Mouse (Mus musculus) neural tube, embryonic 11.5 days (tissue): ENCODE data around the gene Clspn. TPM values are rescaled to one million over a fixed set of nuclear protein-coding genes. Genes with fewer than 3 reads are reported as not detected.

Experiments
- ATAC-seq: fragments of 200-750 bp; cut with Nextera tagmentation; 2 replicates; pipeline ENCODE4 v1.8.0; 2017; ENCODE audit warnings: moderate number of reproducible peaks, mild to moderate bottlenecking, moderate TSS enrichment, moderate library complexity; ENCODE audit not compliant: insufficient read depth, low FRiP score, low TSS enrichment
- DNase-seq: peaks from one replicate; pipeline ENCODE4 v3.0.0-alpha.2; 2015; ENCODE audit warnings: low spot score
- H3K27ac ChIP-seq: fragments of 300-500 bp; sonication (generic); 2 replicates; pipeline ENCODE4 v1.5.1; 2014; ENCODE audit warnings: low read depth, mild to moderate bottlenecking, low read length
- H3K27me3 ChIP-seq: fragments of 300-500 bp; sonication (generic); 2 replicates; pipeline ENCODE4 v1.6.1; 2014; ENCODE audit warnings: mild to moderate bottlenecking, low read length, mixed read lengths; ENCODE audit not compliant: control insufficient read depth, insufficient read depth
- H3K36me3 ChIP-seq: fragments of 300-500 bp; sonication (generic); 2 replicates; pipeline ENCODE4 v1.6.1; 2014; ENCODE audit warnings: mild to moderate bottlenecking, low read length, moderate library complexity, mixed read lengths; ENCODE audit not compliant: control insufficient read depth, insufficient read depth
- H3K4me1 ChIP-seq: fragments of 300-500 bp; sonication (generic); 2 replicates; pipeline ENCODE4 v1.6.1; 2014; ENCODE audit warnings: low read length, mixed read lengths; ENCODE audit not compliant: control insufficient read depth, insufficient read depth
- H3K4me2 ChIP-seq: fragments of 300-500 bp; sonication (generic); 2 replicates; pipeline ENCODE4 v1.6.1; 2014; ENCODE audit warnings: low read depth, mild to moderate bottlenecking, moderate library complexity
- H3K4me3 ChIP-seq: fragments of 300-500 bp; sonication (generic); 2 replicates; pipeline ENCODE4 v1.5.1; 2014; ENCODE audit warnings: low read depth, low read length
- H3K9ac ChIP-seq: fragments of 300-500 bp; sonication (generic); 2 replicates; pipeline ENCODE4 v1.6.1; 2014; ENCODE audit warnings: mild to moderate bottlenecking, low read length
- H3K9me3 ChIP-seq: fragments of 300-500 bp; sonication (generic); 2 replicates; pipeline ENCODE4 v1.6.1; 2016; ENCODE audit warnings: low read length; ENCODE audit not compliant: control insufficient read depth
- WGBS: fragments of 180-500 bp; shearing (Covaris S2); extraction: QIAGEN DNeasy Blood & Tissue Kit; methylation state at CpG from one replicate; pipeline ENCODE4 v1.1.7; 2014; 5-methylcytosine and 5-hydroxymethylcytosine counted together
- polyA plus RNA-seq: library from polyadenylated mRNA; unstranded; fragments of >200 nt; fragmentation: Nextera tagmentation; extraction: Ambion mirVana; gene quantifications from 2 replicates; pipeline ENCODE4 v1.2.1, GENCODE M21; 2014

Gene Clspn
- polyA plus RNA-seq, 1 experiment from 2014 or later: 37.9 TPM

DNA sequence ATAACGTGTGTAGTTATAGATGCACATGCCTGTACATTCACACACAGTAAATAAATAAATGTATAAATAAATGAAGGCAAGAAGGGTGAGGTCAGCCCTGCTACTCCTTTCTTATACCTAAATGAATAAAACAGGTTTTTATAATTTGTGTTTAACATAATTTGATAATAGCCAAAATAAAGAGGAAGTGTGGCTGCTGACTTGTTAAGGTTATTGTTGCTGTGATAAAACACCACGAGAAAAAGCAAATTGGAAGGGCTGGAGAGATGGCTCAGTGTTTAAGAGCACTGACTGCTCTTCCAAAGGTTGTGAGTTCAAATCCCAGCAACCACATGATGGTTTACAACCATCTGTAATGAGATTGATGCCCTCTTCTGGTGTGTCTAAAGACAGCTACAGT lies 22.3 kb downstream of the Clspn start:
- Histone ChIP-seq H3K4me1 (no peaks in the 10 kb centered on the region), H3K4me2 (no peak overlapping the region), H3K36me3 (peaks cover 33% of the 10 kb centered on the region), H3K27ac (no peak overlapping the region), H3K27me3 (no peaks in the 10 kb centered on the region), H3K9ac (no peak overlapping the region), H3K9me3 (no peaks in the 10 kb centered on the region), H3K4me3 (no peak overlapping the region)
- 83% methylated on average over 2 of the region's 2 CpGs for WGBS
- no peak for ATAC-seq
- no peak for DNase-seq

GRCm38 (mm10) chr4:126585739-126586138 lies 29.0 kb downstream of the Clspn start:
- Histone ChIP-seq H3K4me1 (no peaks in the 10 kb centered on the region), H3K4me3 (no peak overlapping the region), H3K27me3 (no peaks in the 10 kb centered on the region), H3K9me3 (no peaks in the 10 kb centered on the region), H3K4me2 (no peak overlapping the region), H3K9ac (no peak overlapping the region), H3K36me3 (peaks cover 24% of the 10 kb centered on the region), H3K27ac (no peak overlapping the region)
- no peak for DNase-seq
- ATAC-seq: no peak
- WGBS: 96% methylated on average over 13 of the region's 13 CpGs

DNA sequence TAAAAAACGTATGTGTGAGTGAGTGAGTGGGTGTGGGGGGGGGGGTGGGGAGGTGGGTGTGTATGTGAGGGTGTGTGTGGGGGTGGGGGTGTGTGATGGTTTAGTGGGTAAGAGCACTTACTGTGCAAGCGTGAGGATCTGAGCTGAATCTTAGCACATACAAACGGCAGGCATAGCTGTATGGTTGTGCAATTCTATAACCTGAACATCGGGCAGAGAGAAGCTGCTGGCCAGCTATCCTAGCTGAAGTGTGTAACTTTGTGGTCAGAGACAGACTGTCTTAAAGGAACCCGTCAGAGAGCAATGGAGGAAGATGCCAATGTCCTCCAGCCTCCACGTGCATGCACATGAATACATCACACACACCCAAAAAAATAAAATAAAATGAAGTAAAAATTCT lies 35.3 kb downstream of the Clspn start:
- ATAC-seq: no peak
- 92% methylated on average over 6 of the region's 6 CpGs for WGBS
- H3K4me2 ChIP-seq: no peak overlapping the region
- no peak overlapping the region for H3K4me3 ChIP-seq
- H3K9ac ChIP-seq: no peak overlapping the region
- no peaks in the 10 kb centered on the region for H3K4me1 ChIP-seq
- peaks cover 7% of the 10 kb centered on the region for H3K36me3 ChIP-seq
- no peaks in the 10 kb centered on the region for H3K9me3 ChIP-seq
- H3K27ac ChIP-seq: no peak overlapping the region
- DNase-seq: no peak
- no peaks in the 10 kb centered on the region for H3K27me3 ChIP-seq

GRCm38 (mm10) chr4:126599971-126600754 lies 43.4 kb downstream of the Clspn start:
- Histone ChIP-seq H3K4me1 (peaks cover 7% of the 10 kb centered on the region), H3K27me3 (0 out of 2 replicates have a peak, but pooled peaks cover 2% of the 10 kb centered on the region), H3K9me3 (no peaks in the 10 kb centered on the region), H3K36me3 (no peaks in the 10 kb centered on the region), H3K9ac (no peak overlapping the region), H3K4me3 (no peak overlapping the region), H3K27ac (no peak overlapping the region), H3K4me2 (no peak overlapping the region)
- ATAC-seq: no peak
- peak; percentile 80 for DNase-seq
- 33% methylated on average over 8 of the region's 8 CpGs for WGBS

DNA sequence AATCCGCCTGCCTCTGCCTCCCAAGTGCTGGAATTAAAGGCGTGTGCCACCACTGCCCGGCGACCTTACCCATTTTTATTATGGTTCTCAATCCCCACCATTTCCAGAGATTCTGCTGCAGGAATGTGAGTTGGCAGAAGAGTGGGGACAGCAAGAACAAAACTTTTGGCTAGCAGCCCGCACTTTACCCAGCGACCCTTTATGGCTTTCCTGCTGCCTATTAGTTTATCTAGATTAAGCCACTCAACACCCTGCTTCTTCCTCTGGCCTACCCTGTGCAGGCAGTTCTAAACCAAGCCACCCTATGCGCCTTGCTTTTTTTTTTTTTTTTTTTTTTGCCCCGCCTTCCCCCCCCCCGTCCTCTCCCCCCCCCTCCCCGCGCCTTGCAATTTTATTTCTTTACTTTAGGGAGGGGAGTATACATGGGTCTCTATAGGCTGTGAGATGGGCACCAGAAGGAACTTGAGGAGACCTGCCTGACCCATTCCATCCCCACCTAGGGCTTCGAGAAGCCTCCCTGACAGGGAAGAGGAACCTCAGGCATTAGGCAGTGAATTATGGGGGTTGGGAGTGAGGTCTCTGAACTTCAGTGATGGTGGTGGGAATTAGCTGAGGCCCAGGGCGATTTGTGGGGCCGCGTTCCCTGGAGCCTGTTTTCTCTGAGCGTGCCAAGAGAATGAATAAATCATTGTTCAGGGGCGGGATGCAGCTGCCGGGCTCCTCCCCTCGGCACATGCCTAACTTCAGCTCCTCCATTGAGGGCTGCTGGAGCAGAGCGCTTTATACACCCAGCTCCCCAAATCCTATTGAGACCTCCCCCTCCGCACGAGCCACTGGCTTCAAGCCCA lies 45.1 kb downstream of the Clspn start:
- DNase-seq: peak; percentile 78
- ATAC-seq: peak; percentile 80
- 30% methylated on average over 20 of the region's 22 CpGs for WGBS
- Histone ChIP-seq H3K4me2 (peak overlapping the region; percentile 30), H3K4me3 (no peak overlapping the region), H3K9me3 (no peaks in the 10 kb centered on the region), H3K9ac (no peak overlapping the region), H3K36me3 (no peaks in the 10 kb centered on the region), H3K4me1 (peaks cover 7% of the 10 kb centered on the region), H3K27ac (no peak overlapping the region), H3K27me3 (0 out of 2 replicates have a peak, but pooled peaks cover 2% of the 10 kb centered on the region)

DNA sequence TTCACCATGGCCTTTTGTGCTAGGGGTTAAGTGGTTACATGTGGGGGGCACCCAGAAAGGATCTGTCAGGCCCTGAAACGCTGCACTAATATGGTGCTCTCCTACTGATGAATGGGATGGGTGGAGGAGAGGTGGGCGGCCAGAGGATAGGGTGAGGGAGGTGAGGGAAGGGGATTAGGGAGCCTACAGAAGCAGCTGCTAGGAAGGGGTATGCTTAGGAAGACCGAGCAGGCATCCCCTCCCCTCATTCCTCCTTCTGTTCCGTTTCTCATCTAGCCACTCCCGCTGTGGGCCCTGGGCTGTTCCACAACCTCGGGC lies 45.7 kb downstream of the Clspn start:
- Histone ChIP-seq H3K36me3 (no peaks in the 10 kb centered on the region), H3K27ac (no peak overlapping the region), H3K9ac (no peak overlapping the region), H3K4me1 (peaks cover 7% of the 10 kb centered on the region), H3K4me2 (peak overlapping the region; percentile 30), H3K4me3 (no peak overlapping the region), H3K9me3 (no peaks in the 10 kb centered on the region), H3K27me3 (0 out of 2 replicates have a peak, but pooled peaks cover 2% of the 10 kb centered on the region)
- DNase-seq (no peak), ATAC-seq (peak; percentile 35; the same call in 1 of the 2 replicates)
- WGBS: 9% methylated on average over 6 of the region's 6 CpGs

- 0 out of 2 replicates have a peak, but pooled peaks cover 2% of the 10 kb centered on the region for H3K27me3 ChIP-seq
- H3K9ac ChIP-seq: no peak overlapping the region
- WGBS: 84% methylated on average over 2 of the region's 2 CpGs
- ATAC-seq (no peak), DNase-seq (no peak)
- no peak overlapping the region for H3K4me3 ChIP-seq
- no peak overlapping the region for H3K4me2 ChIP-seq
- no peak overlapping the region for H3K27ac ChIP-seq
- no peaks in the 10 kb centered on the region for H3K36me3 ChIP-seq
- no peaks in the 10 kb centered on the region for H3K9me3 ChIP-seq
- peaks cover 7% of the 10 kb centered on the region for H3K4me1 ChIP-seq
These were observed 47.4 kb downstream of the Clspn start for GRCm38 (mm10) chr4:126604141-126604540.

DNA sequence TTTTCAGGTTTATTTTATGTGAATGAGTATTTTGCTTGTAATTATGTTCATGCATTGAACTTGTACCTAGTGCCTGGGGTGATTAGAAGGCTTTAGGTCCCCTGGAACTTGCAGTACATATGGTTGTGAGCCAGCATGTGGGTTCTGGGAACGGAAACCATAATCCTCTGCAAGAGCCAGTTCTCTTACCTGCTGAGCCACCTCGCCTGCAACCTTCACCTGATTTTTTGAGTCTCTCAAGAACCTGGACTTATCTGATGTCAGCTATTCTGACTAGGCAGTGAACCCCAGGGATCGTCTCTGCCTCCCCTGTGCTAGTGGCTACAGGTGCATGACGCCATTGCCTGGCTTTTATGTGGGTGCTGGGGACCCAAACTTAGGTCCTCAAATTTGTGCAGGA lies 49.0 kb downstream of the Clspn start:
- H3K9ac ChIP-seq: no peak overlapping the region
- H3K9me3 ChIP-seq: no peaks in the 10 kb centered on the region
- H3K4me3 ChIP-seq: no peak overlapping the region
- H3K27ac ChIP-seq: no peak overlapping the region
- DNase-seq (no peak), ATAC-seq (no peak)
- no peaks in the 10 kb centered on the region for H3K36me3 ChIP-seq
- peaks cover 7% of the 10 kb centered on the region for H3K4me1 ChIP-seq
- WGBS: 84% methylated on average over 4 of the region's 4 CpGs
- 0 out of 2 replicates have a peak, but pooled peaks cover 2% of the 10 kb centered on the region for H3K27me3 ChIP-seq
- no peak overlapping the region for H3K4me2 ChIP-seq
